Mouse (Mus musculus) spleen, adult 12 weeks (tissue): Measurements from ENCODE around the gene Asphd2.

Source experiments
- DNase-seq: peaks from one replicate; pipeline ENCODE4 v3.0.0; 2022; ENCODE audit warnings: low spot score

Gene Asphd2

DNA sequence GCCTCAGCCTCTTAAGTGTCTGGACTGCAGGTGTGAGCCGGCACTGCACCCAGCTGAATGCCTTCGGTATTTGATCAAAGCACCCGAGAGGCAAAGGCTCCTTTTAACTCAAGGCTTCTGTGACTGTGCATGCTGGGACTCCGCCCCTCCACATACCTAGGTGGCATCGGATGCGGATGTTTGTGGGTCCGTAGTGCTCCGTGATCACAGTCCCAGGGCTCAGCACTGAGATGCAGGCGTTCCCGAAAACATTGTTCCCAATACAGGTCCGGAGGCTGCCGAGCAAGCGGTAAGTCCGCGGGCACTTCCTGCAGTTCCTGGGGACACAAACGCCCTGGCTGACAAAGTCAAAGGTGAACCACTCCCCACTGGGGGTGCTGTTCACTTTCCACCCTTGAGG lies 3.7 kb downstream of the Asphd2 start:
- DNase-seq = no peak

DNA sequence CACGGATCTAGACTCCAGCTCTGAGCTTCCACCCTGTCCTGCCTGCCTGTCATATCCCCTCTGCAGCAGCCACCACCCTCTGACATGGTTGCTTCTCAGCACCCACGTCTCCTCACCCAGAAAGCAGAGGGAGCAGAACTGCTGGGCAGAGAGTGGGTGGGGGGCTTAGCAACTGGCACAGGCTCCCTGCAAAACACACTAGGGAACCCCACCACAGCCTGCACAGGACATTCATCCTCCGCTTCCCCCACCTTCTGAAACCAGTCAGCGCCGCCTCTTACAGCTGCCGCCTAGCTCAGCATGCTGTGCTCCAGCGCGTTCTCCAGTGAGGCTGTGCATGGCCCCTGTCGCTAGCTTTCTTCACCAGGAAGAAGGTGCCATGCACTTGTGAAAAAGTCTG lies 5.3 kb downstream of the Asphd2 start:
- no peak for DNase-seq

GRCm38 (mm10) chr5:112385973-112386372 lies 8.7 kb downstream of the Asphd2 start:
- no peak for DNase-seq

DNA sequence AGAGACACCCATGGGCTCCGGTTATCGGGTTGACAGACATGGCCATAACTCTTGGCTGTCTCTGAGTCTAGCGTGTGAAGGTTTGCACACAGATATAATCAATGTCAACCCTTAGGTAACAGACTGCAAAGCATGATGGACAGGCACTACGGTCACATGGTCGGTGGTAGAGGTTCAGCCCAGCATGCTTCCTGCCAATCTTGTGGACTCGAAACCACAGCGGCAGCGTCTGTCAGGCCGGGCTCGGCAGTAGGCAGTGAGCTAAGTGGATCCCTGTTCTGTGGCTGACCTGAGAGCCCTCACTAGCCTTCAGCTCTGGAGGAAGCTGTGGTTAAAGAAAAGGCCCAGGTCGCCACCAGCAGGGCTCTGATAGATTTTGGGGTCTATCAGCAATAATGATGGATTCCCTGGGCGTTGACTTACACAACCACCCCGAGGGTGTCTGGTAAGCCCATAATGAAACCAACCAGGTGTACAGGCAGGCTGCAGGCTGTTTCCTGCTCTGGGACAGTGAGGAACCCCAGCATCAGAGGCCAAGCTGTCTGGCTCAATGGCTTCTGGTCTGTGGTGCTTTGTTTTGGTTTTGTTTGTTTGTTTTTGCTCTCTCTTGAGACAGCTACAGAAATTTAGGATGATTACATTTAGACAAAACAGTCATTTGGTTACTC lies 9.7 kb downstream of the Asphd2 start:
- no peak for DNase-seq

DNA sequence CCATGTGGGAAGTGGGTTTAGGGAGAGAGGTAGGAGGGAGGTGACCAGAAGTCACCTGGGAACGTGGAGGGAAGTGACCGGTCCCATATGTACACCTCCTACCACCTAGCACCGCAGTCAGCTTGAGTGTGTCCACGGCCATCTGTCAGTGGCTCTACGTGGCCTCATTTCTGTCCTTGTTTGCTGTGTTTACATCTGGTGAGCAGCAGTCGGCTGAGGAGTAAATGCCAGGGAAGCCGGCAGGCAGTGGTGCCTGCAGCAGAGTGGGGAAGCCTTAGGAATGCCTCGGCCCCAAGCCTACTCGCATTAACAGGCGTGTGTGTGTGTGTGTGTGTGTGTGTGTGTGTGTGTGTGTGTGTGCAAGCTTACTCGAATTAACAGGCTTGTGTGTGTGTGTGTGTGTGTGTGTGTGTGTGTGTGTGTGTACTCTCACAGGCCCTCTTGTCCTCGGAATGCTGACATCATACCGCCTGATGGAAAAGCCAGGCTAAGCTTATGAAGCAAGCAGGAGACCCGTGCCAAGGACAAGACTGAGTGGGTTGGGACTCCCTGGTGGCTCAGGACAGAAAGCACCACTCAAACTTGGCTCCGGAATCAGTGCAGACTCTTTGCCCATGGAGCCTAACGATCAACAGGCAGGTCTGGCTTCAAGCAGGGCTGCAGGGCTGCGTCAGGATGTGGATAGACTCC lies 11.9 kb downstream of the Asphd2 start:
- DNase-seq = no peak

- no peak for DNase-seq
Measured at GRCm38 (mm10) chr5:112382042-112382441, 12.6 kb downstream of the Asphd2 start.

DNA sequence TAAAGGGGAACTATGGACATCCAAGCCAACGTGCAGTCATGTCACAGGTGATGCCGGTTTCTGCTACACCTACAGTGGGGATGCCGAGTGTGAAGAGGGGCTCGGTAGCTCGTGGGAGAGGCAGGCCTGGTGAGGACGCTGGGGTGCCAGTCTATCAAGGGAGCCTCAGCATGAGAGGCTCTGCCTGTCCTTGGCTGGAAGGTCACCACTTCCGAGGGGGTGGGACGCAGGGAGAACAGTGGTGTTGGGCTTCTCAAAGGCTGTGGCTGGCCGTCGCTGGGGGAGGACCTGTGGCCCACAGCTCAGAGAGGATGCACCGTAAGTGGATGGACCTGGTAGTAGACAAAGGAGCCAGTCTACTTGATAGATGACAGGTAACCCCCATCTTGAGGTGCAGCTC lies 13.5 kb downstream of the Asphd2 start:
- DNase-seq = no peak

DNA sequence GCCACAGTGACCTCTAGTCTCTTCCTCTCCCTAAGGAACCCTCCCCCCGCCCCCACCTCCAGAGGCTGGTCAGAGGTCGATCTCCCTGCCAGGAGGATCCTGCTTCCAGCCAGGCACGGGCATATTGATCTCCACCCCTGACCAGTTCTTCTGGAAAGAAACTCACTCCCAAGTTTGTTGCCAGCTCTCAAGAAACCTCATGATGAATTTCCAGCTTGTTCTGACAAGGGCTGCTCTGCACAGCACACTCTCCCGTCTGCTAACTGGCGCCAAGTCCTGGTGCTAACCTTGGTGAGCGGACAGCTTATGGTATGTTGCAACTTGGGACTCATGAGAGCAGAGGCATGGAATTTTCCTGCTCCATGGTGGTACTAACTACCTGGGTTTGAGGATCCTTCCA lies 15.9 kb downstream of the Asphd2 start:
- no peak for DNase-seq

- DNase-seq = no peak
Measured at GRCm38 (mm10) chr5:112377380-112377779, 17.3 kb downstream of the Asphd2 start.

DNA sequence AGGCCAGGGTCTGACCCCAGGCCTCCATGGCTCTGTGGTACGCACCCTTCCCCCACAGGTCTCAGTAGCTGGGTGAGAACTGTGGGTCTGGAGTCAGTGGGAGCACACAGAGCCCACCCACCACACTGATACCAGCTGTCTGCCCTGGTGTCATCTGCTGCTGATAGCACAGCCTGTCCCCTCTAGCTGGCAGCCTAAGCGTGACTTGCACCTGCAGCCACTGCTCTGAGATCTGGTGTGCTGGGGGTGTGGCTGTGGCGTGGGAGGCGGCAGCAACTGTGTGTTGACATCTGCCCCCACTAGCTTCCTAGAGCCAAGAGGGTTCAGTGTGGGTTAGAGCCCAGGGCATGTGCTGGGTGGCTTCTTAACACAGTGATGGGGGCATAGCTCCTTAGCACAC lies 18.6 kb downstream of the Asphd2 start:
- DNase-seq = no peak

GRCm38 (mm10) chr5:112371933-112372332 lies 22.7 kb downstream of the Asphd2 start:
- no peak for DNase-seq

DNA sequence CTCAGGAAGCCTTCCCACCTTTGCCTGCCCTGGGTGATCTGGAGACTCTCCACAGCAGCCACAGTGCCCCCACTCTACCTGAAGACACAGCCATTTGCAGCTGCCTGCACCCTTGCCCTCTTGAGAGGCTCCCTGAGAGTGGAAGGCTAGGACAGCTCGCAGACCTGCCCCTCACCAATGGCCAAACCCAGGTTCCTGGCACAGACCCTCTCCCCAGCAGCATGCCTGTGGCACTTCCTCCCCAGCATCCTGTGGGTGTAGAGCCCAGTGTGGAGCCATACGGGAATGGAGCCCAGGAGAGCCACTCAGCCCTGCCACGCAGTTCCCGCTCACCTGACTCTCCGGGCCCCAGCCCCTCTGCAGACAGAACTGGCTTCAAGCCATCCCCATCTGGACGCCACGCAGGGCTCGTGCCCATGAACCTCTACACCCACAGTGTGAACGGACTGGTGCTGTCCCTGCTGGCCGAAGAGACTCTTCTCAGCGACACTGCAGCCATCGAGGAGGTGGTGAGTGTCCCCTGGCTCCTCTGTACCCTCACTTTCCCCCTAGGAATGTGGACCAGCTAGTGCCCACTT lies 24.3 kb downstream of the Asphd2 start:
- no peak for DNase-seq

- DNase-seq = no peak
Measured at GRCm38 (mm10) chr5:112369326-112369725, 25.3 kb downstream of the Asphd2 start.

- no peak for DNase-seq
Measured at GRCm38 (mm10) chr5:112368666-112369065, 26.0 kb downstream of the Asphd2 start.

GRCm38 (mm10) chr5:112367929-112368328 lies 26.7 kb downstream of the Asphd2 start:
- DNase-seq = no peak

GRCm38 (mm10) chr5:112367338-112367737 lies 27.3 kb downstream of the Asphd2 start:
- DNase-seq = no peak

DNA sequence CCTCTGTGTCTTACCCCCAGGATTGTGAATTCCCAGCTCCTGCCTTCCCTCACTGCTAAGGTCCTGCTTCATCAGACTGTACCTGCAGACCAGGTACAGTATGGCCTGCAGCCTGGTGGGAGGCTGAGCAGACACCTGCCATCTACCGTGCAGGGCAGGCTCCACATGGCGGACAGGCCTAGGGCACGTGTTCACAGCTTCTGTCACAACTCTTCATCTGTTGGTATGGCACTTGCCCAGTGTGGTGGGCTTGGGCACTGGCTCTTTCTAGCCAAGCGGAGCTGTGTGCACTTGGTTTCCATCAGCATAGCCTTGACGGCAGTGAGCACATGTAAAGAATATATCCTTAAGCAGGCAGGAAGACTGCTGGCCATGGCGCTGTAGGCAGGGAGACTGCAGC lies 27.8 kb downstream of the Asphd2 start:
- DNase-seq = no peak

DNA sequence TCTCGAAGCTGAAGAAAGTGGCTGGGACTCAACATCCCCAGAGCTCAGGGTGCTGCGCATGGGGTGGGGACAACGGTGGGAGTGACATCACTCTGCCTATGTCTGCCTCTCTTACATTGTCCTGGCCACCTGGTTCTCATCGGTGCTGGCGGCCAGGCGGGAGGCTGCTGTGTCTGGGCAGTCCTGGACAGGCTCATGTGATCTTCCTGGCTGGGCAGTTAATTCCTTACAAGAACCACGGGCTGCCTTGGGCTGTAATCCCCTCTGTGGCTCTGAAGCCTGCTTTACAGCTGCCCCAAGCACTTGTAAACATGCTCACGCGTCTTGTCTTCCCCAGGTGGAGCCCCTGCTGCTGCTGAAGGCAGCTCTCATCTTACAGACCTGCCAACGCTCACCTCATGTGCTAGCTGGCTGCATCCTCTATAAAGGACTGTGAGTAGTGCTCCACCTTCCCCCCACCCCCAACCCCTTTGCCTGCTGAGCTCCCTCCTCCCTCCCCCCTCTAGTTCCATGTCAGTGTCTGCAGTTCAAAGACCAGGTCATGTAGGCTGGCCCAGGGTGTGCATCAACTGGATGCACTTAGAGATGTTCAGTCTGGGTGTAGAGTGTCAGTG lies 30.4 kb downstream of the Asphd2 start:
- DNase-seq = no peak

DNA sequence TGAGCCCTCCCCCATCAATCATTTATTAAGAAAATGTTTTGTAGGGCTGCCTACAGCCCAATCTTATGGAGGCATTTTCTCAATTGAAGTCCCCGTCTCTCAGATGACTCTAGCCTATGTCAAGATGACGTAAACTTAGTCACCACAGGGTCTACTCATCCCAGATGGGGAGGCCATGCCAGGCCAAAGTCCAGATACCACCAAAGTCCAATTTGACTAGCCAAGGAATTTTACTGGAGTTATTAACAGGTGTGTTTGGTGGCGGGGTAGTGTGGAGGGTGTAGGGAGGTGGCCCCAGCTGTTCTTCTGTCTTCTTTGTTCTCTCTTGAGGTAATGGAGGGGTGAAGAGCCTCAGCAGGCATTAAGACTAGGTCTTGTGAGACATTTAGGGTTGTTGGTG lies 34.6 kb downstream of the Asphd2 start:
- no peak for DNase-seq

GRCm38 (mm10) chr5:112359520-112359919 lies 35.1 kb downstream of the Asphd2 start:
- DNase-seq = no peak

- DNase-seq = no peak
Measured at GRCm38 (mm10) chr5:112356322-112356721, 38.3 kb downstream of the Asphd2 start.

DNA sequence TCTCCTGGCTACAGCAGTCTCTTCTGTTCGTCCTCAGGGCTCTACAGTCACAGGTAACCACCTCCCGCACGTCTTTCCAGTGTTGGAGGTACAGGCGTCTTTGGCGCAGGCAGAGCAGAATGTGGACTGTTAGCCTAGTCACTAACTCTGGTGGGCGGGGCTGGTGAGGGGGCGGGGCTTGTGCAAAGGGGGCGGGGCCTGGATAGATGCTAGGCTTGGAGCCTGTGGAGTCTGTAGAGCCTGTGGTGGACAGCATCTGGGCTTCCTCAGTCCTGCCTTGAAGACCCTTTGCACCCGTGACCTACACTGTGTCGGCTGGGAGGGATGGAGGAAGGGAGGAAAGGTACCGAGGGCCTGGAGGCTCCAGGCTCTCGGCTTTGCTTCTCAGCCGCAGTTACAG lies 38.8 kb downstream of the Asphd2 start, which contains the start of gene Gm6583:
Gene Gm6583 (minus strand): TSS at position 124 of the 400 bp plus-strand sequence.
- no peak for DNase-seq

DNA sequence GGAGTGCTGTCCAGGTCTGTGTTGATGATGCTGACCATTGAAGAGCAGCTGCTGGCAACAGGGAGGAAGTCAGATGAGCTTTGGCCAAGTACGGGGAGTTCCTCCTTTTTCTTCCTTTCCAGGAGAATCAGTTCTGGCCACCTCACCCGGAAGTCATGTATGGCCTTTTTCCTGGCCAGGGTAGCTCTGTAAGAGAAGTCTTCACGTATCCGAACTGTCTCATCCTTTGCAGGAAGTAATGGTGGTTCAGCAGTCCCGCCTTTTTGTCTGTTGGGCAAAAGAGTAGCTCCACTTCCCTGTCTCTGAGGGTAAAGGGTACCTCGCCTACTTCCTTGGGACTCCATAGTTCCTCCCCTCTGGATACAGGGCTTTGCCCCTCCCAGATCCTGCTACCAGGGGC lies 39.2 kb downstream of the Asphd2 start:
- DNase-seq = no peak
